Mouse (Mus musculus) urinary bladder, postnatal 0 days (tissue): Measurements from ENCODE around the gene Slf1. TPM values are rescaled to one million over a fixed set of nuclear protein-coding genes. Genes with fewer than 3 reads are reported as not detected.

Experiments
- polyA plus RNA-seq: library from polyadenylated mRNA; unstranded; fragments of >200 nt; fragmentation: Nextera tagmentation; extraction: Ambion mirVana; gene quantifications from 2 replicates; pipeline ENCODE4 v1.2.1, GENCODE M21; 2015

Gene Slf1
- polyA plus RNA-seq, result 12.2 and 16.1 TPM in 2 replicates

DNA sequence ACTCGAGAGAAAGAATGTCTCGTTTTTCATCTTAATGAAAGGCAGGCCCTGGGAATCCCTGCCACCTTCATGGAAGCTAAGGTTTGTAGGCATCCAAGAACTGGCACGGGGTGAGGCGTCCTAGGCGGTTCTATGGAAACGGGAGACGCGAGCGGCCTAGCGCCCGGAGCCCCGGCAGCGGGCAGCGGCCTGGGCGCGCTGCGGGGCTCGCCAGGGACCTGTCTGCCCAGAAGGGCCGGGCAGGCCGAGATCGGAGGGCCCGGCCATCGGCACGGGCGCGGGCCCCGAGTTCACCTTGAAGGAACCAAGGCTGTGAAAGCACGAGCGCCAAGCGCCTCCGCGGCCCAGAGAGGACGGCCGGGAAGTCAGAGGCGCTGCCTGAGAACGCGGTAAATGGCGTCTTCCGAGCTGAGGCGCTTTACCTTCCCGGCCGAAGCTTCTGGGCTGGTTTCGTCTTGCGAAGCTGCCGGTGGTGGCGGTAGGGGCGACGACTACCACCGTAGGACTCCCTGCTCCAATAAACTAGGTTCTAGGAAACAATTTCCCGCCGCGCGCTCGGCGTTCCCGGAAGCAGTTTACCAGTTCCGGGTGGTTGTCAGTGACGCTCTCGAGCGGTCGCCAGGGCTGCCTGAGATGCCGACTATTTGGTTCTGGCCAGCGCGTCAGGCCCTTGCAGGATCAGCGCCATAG, at the start of gene Slf1, which contains the start of gene 2210408I21Rik:
Gene Slf1 (minus strand): TSS at position 543 of the 690 bp plus-strand sequence.
Gene 2210408I21Rik (plus strand): TSS at position 610 of the 690 bp plus-strand sequence.

Other genes with a start within 250 kb of the Slf1 start
- gene 2210408I21Rik, start 67 bp upstream of the Slf1 start, polyA plus RNA-seq, result 5.7 and 6.2 TPM in 2 replicates